Mouse (Mus musculus) cerebellum, adult 11 months (tissue): ENCODE measurements around the gene Srarp.
A peak's percentile ranks its signal among the peaks of the same experiment; 100 is the strongest.

ENCODE experiments used
- DNase-seq: peaks from one replicate; pipeline ENCODE4 v3.0.0; 2022

Srarp gene

DNA sequence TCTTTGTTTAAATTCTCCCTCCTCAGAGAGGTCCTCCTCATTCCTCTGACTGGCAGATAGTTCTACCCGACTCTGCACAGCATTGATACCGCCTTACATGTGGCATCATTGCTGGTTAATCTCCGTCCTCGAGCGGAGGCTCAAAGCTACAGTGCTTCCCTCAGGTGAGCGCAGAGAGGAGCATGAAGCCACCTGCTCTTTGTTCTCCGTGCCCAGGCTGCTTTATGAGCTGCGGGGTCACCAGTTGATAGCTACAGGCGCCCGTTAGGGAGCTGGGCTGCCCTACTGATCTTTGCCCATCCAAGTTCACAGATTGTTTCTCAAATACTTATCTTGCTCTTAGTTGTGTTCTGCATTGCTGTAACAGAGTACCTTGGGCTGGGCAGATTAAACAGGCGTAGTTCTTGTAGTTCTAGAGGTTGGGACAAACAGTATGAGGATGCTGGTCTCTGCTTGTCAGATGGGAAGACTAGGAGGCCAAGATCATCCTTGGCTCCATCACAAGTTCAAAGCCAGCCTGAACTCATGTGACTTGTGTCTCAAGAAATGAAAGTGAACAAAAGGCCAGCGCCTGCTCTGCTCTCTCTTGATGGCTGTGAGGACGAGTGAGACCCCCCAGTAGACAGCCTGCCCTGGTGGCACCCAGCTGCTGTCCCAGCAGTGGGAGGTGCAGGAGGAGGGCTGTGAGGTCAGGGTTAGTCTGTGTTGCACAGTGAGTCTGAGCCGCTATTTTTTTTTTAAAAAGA is 20.5 kb upstream of the Srarp start:
- DNase-seq: no peak

DNA sequence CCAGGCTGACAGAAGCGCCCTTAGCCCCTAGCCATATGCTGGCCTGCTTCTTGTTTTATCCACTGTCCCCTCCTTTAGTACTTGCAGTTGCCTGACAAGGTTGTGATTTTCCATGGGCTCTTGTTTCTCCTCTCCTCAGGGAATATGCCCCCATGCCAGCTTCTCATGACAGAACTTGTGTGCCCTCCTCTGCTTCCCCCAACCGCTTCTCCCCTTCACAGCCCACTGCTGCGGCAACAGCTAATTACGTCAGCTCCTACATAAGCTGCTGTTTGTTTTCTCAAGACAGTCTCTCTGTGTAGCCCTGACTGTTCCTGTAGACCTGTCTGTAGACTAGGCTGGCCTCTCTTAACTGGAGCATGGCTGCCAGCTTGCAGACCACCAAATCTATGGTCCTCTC is 19.6 kb upstream of the Srarp start:
- no peak for DNase-seq

DNA sequence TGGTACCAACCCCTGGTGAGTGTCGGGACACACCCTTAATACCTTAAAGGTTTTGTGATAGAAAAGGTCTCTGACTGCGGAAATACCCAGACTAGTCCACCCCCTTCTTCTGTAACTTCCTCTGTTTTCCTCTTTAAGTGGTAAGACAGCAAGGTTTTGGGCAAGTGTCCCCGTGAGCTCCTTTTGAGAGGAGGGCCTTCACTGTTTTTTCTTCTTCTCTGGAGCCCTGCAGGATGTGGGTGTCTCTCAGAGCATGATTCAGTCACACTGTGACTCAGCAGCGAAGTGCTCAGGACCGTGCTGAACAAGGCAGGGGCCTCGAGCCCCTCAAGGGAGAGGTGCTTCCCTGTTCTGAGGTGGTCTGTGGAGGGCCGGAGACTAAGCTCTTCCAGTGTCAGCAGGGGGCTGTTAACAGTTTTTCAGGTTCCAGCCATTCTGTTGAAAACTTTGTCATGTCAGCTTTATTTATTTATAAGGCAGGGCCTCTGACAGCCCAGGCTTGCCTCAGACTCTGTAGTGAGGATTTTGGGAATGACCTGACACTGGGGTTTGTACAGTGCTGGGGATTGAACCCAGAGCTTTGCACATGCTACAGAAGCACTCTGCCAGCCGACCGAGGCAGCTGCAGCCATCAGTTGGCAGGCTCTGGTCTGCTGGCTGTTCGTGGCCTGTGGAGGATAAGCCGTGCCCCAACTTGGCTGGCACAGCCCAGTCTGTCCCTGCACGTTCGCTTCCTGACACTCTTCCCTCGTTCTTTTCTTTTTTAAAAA is 18.9 kb upstream of the Srarp start:
- DNase-seq: no peak

DNA sequence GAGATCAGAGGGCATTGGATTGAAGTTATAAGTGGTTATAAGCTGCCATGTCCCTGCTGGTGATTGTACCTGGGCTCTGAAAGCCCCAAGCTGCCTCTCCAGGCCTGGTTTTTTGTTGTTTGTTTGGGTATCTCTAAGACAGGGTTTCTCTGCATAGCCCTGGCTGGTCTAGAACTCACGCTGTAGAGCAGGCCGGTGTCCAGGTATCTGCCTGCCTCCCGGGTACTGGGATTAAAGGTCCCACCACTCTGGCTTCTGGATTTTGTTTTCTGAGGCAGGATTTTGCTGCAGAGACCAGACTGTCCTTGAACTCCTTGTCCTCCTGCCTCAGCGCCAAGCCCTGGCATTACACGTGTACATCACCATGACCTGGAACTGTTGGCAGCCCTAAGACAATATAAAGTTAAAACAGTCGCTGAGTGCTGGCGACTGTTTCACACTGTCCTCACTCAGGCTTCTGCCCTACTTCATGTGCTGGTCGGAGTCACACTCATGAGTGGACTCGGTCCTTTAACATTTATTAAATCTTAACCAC is 16.1 kb upstream of the Srarp start:
- DNase-seq: no peak

DNA sequence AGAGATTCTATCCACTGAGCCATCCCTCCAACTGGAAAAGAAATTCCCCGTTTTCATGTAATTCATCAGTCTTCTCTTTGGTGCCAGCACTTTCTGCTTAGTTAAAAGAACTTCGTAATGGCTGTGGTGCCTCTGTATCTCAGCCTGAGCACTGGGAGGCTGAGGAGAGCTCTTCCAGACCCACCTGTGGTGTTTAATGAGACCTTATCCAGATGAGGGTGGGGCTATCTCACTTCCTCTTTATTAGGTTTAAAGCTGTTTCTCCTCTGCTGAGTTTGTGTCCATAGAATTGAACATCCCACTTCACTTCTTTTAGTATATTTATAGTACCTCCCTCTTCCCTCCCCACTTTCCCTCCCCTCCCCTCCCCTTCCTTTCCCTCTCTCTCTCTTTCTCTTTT is 15.3 kb upstream of the Srarp start:
- DNase-seq: no peak

DNA sequence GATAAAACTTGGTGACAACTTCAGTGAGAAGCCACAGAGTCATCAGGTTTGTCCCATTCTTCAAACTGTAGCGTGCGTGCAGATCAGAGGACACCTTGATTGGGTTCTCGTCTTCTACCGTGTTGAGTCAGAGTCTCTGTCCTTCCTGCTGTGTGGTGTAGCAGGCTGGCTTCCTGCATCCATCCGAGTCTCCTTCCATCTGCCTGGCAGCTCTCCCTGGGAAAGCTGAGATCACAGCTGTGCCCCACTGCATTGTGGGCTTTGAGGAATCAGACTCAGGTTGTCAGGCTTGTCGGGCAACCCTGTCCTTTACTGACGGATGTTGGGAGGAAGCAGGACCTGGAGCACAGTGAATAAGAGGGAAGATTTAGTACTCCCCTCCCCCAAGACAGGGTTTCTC is 10.3 kb upstream of the Srarp start:
- no peak for DNase-seq

DNA sequence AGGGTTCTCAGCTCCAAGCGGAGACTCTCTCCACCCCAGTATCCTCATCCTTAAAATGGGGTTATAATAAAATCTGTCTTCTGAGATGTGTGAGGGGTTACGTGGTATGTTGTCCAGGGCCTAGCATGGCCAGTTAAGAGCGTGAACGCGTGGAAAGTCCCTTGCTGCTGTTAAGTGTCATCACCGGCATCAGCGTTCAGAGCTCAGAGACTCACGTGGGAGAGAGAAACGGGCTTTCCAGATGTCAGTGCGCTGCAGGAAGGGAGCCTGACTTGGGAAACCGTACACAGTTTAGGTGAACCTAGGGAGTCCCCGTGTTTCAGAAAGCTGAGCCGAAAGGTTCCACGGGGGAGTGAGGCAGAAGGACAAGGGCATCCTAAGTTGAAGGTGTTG is 9.4 kb upstream of the Srarp start:
- no peak for DNase-seq

DNA sequence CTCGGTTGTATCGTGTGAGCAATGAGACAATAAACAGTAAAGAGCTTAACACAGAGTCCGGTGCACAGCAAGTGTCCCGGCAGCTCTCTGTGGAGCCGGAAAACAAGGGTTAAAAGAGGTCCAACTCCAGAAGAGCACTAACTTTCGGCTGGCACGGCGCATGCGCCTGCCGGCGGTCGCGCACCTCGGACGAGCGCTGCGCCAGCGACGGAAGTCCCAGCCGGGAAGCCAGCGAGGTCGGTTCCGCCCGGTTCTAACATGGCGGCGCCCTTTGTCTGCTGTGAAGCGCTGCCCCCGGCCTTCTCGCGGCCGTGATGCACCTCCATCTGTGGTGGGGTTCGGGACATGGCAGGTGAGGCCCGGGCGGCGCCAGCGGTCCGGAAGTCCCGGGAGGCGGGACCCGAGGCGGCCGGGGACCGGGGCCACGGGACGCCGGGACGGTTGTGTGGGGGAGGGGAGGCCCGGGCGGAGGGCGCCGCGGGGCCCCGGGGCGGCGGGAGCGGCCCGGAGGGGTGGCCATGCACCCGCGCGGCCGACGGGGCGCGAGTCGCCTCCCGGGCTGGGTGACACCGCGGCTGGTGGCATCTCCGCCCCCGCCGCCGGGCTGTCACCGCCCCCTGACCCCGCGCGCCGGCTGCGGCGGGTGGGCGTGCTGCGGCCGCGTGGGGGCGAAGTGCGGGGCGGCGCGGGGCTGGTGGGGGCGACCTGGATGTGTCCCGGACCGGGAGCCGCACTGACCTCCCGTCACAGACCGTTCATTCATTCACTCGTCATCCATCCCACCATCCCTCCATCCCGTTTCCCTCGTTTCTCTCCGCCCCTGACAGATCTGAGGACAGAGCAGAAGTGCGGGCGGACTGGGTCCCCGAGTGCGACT is 8.8 kb upstream of the Srarp start, which contains the start of gene Zbtb17:
Gene Zbtb17 (plus strand): TSS at position 204 of the 877 bp plus-strand sequence.
- DNase-seq: peak; percentile 83

DNA sequence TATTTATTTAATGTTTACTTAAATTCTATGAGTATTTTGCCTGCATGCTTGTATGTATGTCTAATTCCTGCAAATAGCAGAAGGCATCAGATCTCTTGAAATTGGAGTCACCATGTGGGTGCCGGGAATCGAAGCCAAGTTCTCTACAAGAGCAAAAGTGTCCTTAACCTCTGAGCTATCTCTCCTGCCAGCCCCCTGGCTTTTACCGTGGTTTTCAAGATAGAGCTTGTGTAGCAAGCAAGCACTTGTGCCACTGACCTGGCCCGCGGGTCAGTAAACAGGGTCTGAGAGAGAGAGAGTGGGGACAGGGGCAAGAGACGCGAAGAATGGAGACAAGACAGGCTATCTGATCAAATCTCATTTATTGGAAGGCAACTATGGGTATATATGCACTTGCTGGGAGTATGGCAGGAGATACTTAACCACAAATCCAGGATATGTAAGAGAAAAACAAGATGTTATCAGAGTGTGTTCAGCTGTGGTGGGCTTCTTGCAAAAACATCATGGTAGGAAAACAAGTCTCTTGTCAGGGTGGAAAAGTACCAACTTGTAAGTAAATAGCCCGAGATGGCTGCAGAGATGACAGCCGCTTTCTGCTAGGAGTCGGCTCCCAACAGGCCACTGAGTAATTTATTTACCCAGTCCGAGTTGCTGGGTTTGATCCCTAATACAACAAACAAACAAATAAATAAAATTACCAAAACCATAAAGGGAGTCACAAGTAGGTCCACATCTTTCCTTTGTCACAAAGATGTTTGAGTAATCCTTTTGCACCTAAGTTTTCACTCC is 7.9 kb upstream of the Srarp start:
- DNase-seq: no peak

DNA sequence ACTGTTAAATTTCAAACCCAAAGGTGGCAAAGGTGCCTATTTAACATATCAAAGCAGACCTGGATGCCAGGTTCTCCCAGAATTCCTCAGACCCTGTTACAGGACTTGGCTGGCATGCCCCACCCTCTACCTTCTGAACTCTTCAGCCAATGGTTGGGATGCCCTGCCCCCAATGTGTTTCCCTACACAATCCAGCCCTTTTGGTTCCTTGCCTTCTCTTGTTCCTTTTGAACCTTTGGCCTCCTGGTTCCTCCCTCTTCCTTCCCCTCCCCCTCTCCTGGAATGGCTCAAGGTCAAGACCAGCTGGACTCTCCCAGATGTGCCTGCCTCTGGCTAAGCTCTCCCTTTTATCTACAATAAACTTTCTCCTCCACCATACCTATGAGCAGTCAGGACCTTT is 5.0 kb upstream of the Srarp start:
- no peak for DNase-seq

DNA sequence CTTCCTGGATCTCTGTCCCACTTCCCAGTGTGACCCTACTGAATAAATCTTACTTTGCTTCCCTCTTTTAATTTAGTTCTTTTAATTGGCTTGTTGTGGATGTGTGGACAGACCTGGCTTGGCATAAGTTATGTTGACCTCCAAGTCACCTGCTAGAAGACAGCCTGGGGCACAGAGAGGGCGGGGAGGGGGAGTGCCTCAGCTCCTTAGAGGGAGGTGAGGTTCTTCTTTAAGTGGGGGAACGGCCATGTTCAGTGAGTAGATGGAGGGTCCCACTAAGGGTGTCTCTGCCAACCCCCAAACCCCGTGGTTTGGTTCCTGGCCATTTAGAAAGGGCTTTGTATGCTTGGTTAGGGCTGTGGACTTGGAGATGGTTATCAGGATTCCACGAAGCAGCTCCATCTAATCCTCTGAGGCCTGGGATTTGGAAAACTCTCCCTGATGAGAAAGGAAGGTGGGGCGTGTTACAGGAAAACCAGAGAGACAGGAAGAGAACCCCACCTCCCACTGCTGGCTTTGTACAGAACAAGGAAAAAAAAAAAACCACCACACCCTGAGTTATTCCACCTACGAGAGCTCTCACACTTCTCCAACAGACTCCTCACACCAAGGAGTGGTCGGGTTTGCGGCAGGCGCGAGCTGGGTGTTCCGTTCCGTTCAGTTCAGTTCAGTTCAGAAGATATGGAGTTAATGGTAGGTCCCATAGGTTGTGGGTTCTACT is 3.3 kb upstream of the Srarp start:
- DNase-seq: no peak

DNA sequence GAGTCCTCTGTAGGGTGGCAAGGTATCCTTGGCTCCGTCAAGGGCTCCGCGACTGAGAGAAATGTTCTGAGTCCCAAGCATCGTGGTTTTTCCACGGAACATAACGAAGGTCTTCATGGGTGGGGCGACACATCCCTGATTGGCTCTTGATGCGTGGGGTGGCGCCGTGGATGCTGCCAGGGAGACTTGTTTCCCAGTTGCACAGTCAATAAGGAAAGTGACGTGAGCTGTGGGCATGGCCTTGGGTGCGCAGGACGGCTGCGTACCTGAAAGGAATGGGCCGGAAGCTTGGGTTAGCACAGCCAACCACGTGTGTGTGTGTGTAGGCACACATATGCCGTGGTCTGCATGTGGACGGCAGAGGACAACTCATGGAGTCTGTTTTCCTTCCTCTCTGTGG is 2.7 kb downstream of the Srarp start:
- no peak for DNase-seq

DNA sequence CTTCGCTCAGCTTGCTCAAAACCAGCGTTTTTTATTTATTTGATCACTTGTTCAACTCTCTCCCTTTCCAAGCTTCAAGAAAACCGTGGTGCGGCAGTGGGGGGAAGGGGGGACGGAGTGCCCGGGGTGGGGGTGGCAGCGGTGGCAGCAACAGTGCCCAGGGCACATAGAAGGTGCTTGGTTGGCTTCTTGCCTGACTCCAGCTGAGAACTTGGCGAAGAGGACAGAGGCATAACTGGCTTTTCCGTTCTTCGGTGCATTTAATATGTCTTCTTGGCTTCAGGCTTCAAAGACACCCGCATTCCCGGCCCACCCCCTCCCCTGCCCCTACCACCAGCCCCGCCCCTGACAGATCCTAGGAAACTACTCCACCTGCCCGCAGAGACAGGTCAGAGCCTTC is 3.2 kb downstream of the Srarp start:
- no peak for DNase-seq

DNA sequence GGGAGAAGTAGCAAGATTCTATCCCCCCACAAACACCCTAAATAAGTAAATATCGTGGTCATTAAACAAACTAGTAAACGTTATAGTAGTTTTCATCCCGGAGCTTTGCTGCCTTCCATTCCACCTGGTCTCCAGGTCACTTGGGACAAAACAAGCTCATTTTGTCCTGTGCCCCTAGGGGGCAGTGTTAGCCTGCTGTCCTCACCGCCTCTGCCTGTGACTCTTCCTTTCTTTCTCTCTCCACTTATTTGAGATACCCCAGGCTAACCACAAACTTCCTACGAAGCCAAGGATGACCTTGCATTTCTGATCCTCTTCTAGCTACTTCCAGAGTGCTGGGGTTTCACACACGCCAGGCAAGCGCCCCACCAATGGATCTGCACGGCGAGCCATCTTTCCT is 4.9 kb downstream of the Srarp start:
- peak; percentile 69 for DNase-seq

DNA sequence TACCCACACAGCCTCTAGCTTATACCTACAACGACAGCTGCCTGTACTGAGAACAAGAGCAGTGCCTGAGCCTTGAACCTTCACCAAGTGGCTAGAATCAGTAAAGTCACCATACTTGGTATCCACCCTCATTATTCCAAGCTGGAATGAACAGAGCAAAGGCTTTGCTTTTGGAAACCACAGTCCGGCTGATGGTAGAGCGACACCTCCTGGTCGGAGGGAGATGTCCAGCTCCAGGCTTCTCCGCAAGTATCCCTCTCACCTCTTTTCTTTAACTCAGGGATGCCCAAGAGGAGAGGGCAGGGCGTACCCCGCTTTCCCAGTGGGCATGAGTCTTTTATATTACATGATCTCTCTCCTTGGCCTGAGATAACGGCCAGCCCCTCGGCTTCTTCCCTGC is 6.1 kb downstream of the Srarp start:
- DNase-seq: no peak

DNA sequence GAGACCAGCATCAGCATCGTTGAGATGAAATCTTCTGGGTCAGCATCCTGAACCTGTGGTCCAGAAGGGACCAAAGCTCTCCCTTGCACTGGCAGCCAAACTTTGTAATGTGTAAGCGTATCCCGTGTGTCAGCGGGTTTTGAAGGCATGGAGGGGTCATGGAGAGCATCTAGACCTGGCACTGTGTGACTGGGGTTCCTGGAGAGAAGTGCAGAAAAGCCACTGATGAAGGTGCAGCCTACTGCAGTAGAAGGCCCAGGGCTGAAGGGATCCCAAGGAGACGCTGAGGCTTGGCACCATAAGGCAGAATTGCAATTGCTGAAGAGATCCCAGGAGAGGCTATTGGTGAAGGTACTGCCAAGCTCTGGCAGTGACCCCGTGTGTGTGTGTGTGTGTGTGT is 6.5 kb downstream of the Srarp start:
- DNase-seq: no peak

DNA sequence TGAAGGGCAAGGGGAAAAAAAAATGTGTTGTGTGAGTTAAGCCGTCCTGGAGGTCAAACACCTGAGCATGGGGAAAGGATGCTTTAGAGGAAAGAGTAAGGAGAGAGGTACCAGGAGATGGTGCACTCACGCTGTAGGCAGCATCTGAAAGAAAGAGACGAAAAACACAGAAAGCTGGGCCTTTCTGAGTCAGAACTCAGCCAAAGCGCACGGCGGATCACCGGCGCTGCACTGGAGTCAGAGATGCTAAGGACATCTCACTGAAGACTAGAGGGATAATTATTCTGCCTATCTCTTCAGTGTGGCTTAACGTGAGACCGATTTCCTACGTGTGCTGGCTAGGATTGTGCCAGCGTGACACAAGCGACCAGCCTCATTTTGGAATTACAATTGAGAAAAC is 8.0 kb downstream of the Srarp start:
- no peak for DNase-seq

DNA sequence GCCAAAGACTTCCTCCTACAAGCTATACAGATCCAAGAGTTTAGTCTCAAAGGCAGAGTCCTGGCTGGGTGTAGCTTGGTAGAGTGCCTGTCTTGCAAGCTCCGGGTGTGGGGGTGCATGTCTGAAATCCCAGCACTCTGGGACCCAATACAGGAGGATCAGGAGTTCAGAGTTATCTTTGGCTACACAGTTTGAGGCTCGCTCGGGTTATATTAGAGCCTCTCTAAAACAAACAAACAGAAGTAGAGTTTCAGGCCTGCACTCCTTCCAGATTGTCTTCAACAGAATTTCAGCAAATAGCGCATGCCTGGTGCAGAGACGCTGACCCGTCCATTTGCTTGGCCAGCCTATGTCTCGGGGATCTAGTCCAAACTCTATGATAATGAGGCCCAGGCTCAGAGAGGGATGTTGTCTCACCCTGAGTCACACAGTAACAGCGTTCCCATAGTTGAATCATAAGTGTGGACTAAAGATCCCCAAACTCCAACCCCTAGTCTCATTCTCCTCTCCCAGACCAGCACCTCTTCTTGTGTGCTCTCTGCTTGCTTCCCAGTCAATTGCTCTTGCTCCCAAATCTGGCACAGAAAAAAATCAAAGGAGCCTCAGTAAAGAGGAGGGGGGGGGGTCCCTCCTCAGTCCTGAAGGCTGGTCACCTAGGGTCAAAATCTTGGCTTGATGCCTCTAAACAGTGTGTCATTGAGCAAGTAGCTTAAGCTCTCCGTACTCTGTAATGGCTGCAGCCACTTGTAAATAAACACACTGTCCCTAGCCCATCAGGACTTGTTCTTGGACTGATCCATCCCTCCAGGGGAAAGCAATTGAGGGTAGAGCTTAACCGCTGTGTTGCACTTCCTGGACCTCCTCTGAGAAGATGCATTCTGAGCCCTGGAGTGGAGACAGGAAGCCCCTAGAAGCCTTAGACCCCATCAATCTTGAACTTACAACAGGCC is 8.8 kb downstream of the Srarp start:
- DNase-seq: no peak

DNA sequence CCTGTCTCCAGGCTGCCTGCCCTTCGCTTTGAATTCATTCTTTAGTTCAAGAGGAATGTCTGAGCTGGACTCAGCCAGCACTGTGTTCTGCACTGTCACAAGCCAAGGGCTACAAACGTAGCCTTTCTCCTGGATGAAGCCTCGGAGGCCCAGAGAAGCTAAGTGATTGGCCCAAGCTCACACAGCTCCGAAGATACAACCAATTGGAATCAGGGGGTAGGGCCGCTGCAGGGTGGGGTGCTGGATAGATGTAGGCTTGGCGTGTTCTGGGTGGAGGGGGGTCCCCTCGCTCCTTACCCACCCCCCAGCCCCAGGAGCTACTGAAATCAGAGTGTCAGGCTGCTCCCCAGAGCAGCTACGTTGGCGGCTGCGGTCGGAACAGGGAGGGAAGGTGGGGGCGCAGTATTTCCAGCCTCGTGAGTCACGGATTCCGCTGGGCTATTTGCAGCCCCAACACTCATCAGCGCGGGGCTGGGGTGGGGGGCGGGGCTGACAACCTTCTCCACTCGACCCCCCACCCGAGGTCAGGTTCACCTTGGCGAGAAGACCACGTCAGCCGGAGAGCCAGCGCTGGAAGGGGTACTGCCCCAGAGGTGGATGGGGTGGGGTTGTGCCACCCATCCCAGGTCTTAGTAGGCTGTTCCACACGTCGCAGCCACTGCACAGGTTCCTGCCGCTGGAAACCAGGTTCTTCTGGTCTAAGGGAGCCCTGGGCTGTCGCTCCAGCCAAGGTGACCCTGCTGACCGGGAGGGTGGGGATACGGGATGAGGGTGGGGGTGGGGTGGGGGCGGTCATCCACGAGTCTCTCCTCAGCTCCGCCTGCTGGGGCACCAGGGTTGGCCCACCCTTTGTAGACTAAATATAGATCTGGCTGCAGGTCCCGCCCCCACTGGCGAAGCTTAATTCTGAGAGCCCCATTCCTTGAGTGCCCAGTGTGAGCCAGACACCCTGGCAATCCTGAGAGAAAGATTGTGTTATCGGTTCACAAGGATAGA is 10.1 kb downstream of the Srarp start:
- DNase-seq: no peak
